Mouse (Mus musculus) neutrophil, adult 59 days (primary cell): ENCODE data around the gene Prkd2. TPM values are rescaled to one million over a fixed set of nuclear protein-coding genes. Genes with fewer than 3 reads are reported as not detected.

ENCODE experiments used
- total RNA-seq, 2 experiments: library from RNA; stranded (reverse); gene quantifications; 1 replicate in 1 of 2; 2 replicates in 1 of 2; pipeline ENCODE4 v1.2.4; 2023

The Prkd2 gene
- total RNA-seq, result 10 to 100 TPM; 44.6 to 59.5 TPM

DNA sequence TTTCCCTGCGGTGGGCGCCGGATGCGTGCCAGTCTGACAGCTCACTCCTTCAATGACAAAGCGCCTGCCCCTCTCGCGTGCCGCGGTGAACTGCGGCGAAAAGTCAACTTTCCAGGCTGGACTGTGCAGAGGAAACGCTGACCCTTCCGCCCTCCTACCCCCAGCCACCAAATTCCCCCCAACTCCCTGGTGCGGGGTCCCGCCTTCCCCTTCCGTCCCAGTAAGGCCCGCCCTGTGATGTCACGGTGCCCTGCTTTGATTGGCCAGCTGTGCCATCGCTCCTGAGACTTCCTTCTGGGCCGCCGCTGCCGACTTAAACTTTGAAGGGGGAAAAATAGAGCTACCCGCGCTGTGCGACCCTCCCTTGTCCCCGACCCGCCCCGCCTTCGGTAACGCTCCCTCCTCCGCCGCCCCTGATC lies at the start of gene Prkd2:
Gene Prkd2, plus strand, starts transcription at position 258 of the 419 bp plus-strand sequence.

DNA sequence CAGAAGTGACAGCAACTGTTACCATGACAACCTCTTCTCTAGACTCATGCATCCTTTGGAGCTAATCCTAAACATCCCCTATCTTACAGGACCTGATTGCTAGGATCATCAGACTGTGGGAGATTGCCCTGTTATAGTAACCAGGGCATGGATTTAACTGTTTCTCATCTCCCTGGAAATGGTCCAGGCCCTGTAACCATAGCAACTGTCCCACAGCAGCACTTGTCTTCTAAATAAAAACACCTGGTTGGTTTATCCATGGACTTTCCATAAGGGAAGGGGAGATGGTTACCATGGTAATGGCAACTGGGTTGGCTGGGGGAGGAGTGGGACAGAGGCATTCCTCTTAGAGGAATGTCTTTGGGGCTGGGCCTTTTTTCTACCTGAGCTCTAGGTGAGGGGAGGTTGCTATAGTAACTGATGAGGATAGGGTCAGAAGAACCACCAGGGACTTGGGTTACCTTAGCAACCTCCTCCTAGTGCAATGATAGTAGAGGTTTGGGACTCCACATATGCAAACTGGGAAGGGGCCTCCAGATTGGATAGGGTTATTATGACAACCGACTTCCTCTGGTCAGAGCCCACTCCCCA lies 27.3 kb upstream of the Prkd2 start, which contains the start of gene Strn4:
Gene Strn4, plus strand, starts transcription at position 539 of the 591 bp plus-strand sequence.

DNA sequence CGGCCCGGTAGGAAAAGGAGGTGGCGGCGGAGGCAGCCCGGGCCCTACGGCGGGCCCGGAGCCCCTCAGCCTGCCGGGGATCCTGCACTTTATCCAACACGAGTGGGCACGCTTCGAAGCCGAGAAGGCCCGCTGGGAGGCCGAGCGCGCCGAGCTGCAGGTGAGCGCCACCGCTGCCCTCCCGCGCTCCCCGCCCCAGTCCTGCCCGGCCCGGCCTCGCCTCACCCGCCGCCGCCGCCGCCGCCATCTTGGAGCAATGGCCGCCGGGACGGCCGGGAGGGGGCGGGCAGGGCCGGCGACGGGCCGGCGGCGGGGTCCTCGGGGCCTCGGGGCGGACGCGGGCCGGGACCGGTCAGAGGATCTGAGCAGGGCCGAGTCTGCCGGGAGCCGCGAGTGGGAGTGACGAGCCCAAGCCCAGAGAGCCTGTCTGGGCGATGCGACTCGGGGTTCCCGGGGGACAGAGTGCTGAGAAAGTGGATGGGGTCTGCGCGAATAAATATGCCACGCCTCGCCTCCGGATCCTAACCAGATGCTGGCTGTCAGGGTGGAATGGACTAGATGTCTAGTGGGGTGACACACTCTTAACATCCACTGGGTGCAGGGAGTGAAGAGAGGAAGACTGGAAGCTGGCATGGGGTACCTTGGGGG lies 26.1 kb upstream of the Prkd2 start, which contains the start of gene Fkrp:
Gene Fkrp, minus strand, starts transcription at position 258 of the 648 bp plus-strand sequence.

DNA sequence AGATGAGACGGTGACA lies 32.4 kb downstream of the Prkd2 start, which contains the start of gene Dact3:
Gene Dact3, plus strand, starts transcription at position 8 of the 16 bp plus-strand sequence.

DNA sequence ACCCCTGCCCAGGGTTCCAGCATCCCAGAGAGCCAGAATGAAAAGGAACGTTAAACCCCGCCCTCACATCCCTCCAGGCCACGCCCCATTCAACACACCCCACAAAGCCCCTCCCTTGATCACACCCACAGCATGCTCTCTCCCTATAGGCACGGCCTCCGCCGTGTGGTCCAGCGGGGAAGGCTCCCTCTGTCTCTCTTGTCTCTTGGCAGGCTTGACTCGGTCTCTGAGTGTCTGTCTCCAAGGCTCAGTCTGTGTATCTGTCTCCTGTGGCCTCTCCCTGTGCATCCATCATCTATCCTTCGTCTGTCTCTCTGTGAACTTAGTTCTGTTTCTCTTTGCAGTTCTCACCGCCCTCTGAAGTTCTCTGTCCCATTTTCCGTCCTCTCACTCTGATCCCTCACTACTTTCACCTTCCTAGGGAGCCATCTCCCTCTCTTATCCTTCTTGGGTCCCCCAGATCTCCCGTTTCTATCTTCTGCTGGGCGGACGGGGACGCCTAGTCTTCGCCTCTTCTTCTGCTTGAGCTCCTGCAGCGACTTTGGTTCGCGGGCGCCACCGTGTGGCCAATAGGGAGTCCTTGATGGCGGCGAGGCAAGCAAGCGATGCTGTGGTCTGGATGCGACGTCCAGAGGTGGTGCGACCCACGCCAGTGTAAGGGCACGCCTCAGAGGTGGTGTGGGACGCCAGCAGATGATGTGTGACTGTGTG lies 49.1 kb downstream of the Prkd2 start, which contains the start of gene Gng8:
Gene Gng8, plus strand, starts transcription at position 146 of the 711 bp plus-strand sequence.

DNA sequence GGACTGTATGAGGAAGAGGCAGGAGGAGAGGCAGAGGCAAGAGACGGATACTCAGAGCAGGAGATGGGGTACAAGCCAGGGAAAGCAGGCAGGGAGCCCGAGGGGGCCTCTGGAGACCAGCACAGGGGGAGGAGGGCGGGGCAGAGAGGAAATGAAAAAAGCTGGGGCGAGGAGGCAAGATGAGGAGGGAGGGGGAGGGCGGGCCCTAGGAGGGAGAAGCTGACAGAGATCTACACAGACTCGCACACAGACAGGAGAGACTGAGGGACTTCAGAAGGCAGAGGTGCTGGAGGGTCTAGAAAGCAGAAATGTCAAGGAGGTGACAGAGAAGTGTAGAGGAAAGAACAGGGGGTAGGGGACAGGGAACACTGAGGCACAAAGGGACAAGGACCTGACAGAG lies 63.6 kb downstream of the Prkd2 start, which contains the start of gene Ptgir:
Gene Ptgir, plus strand, starts transcription at position 210 of the 400 bp plus-strand sequence.

Other genes with a start within 250 kb of the Prkd2 start
- gene Arhgap35, start 227.9 kb upstream of the Prkd2 start, total RNA-seq, result 1 to 10 TPM; 3.1 to 3.9 TPM
- gene Ceacam15, start 167.2 kb upstream of the Prkd2 start, total RNA-seq, result not detected
- not detected for gene Ceacam9, start 121.0 kb upstream of the Prkd2 start, total RNA-seq
- gene Ap2s1, start 104.5 kb upstream of the Prkd2 start, total RNA-seq, result 100 to 1,000 TPM; 141 to 154 TPM
- gene Slc1a5, start 61.6 kb upstream of the Prkd2 start, total RNA-seq, result 10 to 100 TPM; 37.3 to 44.7 TPM
- gene Strn4, start 27.0 kb upstream of the Prkd2 start, total RNA-seq, result 10 to 100 TPM; 59.5 to 67.7 TPM
- gene Fkrp, start 26.2 kb upstream of the Prkd2 start, total RNA-seq, result 10 to 100 TPM; 13.8 to 16.2 TPM
- not detected for gene Dact3, start 32.4 kb downstream of the Prkd2 start, total RNA-seq
- not detected for gene Gng8, start 48.9 kb downstream of the Prkd2 start, total RNA-seq
- 10 to 100 TPM; 29.5 to 31.3 TPM for gene Ptgir, start 63.6 kb downstream of the Prkd2 start, total RNA-seq
- 100 to 1,000 TPM; 202 to 213 TPM for gene Calm3, start 81.2 kb downstream of the Prkd2 start, total RNA-seq
- gene Pnmal2, start 101.8 kb downstream of the Prkd2 start, total RNA-seq, result not detected
- gene Pnmal1, start 116.8 kb downstream of the Prkd2 start, total RNA-seq, result not detected
- under 1 TPM in 1 of 2 experiments, not detected in 1; 0.07 TPM for gene Gm42372, start 140.2 kb downstream of the Prkd2 start, total RNA-seq
- gene Ccdc8, start 149.8 kb downstream of the Prkd2 start, total RNA-seq, result under 1 TPM; 0.20 to 0.29 TPM
- gene Ppp5c, start 185.0 kb downstream of the Prkd2 start, total RNA-seq, result 10 to 100 TPM; 34.7 to 45.5 TPM
- gene Hif3a, start 219.5 kb downstream of the Prkd2 start, total RNA-seq, result under 1 TPM; 0.22 to 0.76 TPM
- gene Psg16, start 231.1 kb downstream of the Prkd2 start, total RNA-seq, result under 1 TPM in 1 of 2 experiments, not detected in 1; 0.07 TPM